Mouse (Mus musculus): ENCODE results near the gene Phpt1.

GRCm38 (mm10) chr2:25620386-25620785 lies 45.4 kb upstream of the Phpt1 start:
- TF ChIP-seq CTCF (IDR thresholded peaks at IDR 0.05 in 2 of 3, conservative IDR thresholded peaks at IDR 0.05 in 1 of 3; ENCODE audit: control insufficient read depth in 1 of 3, insufficient read depth in 1 of 3, low read depth in 2 of 3, low read length in 3 of 3, poor library complexity in 1 of 3, severe bottlenecking in 1 of 3), result no peak
- TF ChIP-seq POLR2A (IDR thresholded peaks at IDR 0.05; ENCODE audit: control insufficient read depth in 1 of 2, insufficient read depth in 1 of 2, low read depth in 1 of 2, low read length in 2 of 2, poor library complexity in 1 of 2), result no peak
- no peak for TF ChIP-seq MAZ (IDR thresholded peaks at IDR 0.05; ENCODE audit: low read depth, low read length)
- TF ChIP-seq POLR2AphosphoS5 (IDR thresholded peaks at IDR 0.05; ENCODE audit: borderline replicate concordance, low read depth, low read length), result no peak
- TF ChIP-seq POLR2AphosphoS2 (IDR thresholded peaks at IDR 0.05; ENCODE audit: low read length), result no peak
- TF ChIP-seq ZMIZ1 (IDR thresholded peaks at IDR 0.05; ENCODE audit: low read depth, low read length), result no peak
